Mouse (Mus musculus) left cerebral cortex, postnatal 25 days (tissue): ENCODE measurements around the gene Tle2. TPM values are rescaled to one million over a fixed set of nuclear protein-coding genes. Genes with fewer than 3 reads are reported as not detected.

Experiments used
- DNase-seq, 2 experiments: peaks; one replicate each; pipeline ENCODE4 v3.0.0; 2022; ENCODE audit warnings: low spot score in 2 of 2, mixed read lengths in 1 of 2
- intact Hi-C: fragments of 180-260 bp; cut with DNase I; formaldehyde crosslinking; loops from one replicate; pipeline ENCODE4 v1.15.1; 2025
- total RNA-seq, 2 experiments: library from RNA; stranded (reverse); gene quantifications; 2 replicates each; pipeline ENCODE4 v1.2.3; 2021

Gene Tle2
- total RNA-seq, 2 experiments from 2014 or later: 28.8 to 30.3 TPM

DNA sequence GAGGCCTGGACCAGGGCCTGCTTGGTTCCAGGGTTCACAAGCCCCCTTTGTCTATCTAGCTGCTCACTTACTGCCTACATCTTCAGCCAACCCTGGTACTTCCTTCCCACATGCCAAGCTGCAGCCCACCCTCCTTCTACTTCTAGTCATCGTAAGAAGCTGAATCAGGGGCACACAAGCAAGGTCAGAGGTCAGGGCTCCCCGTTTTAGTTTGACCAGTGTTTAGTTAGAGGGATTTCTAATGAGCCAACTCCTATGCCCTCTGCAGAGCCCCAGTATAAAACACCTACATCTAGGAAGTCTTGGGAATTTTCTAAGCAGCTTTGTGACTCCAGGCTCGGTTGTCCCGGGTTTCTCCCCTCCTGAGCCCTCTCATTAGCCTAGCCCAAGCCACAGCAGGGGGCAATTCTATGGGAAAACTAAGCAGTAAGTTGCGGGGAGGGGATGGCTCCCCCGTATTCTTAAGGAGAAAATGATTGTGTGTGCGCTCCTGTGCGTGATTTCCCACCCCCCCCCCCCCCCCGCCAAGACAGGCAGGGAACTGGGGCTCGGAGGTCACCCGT, 4.0 kb upstream of the Tle2 start:
- intact Hi-C loops: loop anchor here (2.0 kb wide), 1 partner anchor 26 kb away; no protein-coding TSS in a partner anchor

DNA sequence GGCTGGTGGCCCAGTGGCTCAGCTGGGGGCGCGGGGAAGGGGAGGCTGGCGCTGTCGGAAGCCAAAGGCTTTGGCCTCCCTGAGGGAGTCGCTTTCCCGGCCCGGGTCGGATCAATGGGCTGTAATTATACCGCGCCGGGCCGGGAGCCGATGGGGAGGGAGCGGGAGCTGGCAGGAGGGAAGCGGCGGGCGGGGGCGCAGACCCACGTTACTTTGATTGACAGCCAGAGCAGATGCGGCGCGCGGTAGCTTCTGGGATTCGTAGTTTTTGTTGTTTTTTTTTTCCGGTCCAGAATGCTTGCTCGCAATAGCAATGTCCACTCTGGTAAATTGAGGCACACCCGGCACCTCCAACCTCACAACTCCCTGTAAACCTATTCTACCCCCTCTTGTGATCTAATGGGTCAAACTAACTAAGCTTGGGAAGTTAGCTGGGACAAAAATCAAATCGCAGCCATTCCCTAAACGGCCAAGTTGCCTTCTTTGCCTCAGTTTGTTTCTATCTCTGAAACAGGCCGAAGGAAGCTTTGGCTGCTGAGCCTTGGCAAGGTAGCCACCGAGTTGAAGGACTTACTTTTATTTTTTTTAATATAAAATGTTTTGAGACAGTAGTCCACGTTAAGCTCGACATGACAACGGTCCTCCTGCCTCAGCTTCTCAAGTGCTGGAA, 3.4 kb upstream of the Tle2 start:
- intact Hi-C loops: loop anchor here (1.0 to 2.0 kb wide), 2 partner anchors 26 to 35 kb away; partner anchors contain the start of gene BC025920
- peak; percentile 95 to 97 for DNase-seq

More for the DNA sequence above, 4.0 kb upstream of the Tle2 start:
- DNase-seq: no peak

DNA sequence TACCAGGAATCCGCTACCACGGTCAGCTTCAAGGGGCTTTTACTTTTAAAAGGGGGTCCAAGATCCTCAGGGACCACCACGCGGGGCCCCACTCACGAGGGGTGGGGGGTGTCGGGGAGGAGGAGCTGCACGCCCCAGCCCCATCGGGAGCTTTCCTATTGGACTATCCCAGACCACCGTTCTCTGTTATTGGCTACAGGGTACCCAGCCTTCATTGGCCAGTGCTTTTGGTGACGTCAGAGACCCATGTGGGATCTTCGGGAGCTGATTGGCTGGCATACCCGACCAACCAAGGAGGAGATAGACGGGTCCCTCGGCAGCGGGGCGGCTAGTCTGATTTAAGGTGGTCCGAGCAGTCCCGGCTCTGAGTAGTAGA, 2.9 kb upstream of the Tle2 start:
- intact Hi-C loops: loop anchor here (1.0 to 2.0 kb wide), 2 partner anchors 25 to 35 kb away; partner anchors contain the start of gene BC025920
- DNase-seq: peak; percentile 99 to 100

DNA sequence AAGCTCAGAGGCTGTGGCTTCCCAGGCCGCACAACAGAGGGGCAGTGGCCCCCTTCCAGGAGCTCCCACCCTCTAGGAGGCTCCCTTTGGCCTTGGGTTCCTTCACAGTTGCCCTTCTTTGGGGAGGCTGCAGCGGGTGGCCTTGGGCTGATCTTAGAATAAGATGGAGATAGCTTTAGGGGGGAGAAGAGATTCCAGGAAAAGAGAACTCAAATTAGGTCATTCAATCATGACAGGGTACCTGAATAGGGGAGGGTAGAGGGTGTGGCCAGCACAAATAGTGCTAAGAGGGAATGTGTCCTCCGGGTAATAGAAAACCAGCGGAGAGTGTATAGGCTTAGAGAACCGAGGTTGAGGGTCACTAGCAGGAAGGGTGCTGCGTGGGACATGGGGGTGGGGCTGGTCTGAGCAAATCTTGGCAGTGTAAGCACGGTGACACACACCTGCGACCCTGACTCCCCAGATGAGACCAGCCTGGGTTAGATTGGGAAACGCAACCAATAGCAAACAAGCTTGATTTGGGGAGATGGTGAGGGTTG, 2.2 kb upstream of the Tle2 start:
- no peak for DNase-seq
- intact Hi-C loops: no loop called here

DNA sequence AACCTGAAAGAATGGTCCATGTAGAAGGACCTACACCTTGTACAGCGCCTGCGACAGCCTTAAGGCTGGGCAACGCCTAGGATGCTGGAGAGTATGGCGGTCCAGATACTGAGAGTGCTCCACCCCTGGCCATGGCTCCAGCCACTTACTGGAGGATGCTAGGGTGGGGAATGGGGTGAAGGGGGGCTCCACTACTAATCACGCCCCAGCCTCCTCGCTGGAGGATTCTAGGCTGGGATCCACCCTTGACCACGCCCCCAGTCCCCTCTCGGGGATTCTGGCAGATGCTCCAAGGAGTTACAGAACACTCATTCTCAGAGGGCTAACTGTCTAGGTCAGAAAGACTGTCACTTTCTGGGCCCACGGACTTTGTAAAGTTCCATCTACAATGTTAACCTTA, 1.4 kb upstream of the Tle2 start:
- no peak for DNase-seq
- intact Hi-C loops: no loop called here

DNA sequence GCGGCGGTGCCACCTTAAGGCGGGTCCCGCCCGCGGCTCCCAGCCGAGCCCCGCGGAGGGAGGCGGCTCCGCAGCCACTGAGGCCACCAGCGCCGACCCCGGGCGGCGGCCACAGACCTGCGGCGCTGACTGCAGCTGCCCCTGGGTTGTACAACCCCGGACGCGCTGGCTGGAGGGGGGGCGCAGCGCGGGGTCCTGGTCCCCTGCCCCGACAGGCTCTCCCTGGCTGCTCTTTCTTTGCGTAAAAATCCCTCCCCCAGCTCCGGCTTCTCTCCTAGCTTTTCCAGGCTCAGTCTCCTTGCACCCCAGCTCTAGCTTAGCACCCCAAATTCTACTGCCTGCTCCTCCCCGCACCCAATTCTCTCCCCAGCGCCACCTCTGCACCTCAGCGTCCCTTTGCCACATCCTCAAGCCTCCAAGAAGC, 859 bp downstream of the Tle2 start:
- intact Hi-C loops: no loop called here
- DNase-seq: peak in 1 of 2 experiments; percentile 38

DNA sequence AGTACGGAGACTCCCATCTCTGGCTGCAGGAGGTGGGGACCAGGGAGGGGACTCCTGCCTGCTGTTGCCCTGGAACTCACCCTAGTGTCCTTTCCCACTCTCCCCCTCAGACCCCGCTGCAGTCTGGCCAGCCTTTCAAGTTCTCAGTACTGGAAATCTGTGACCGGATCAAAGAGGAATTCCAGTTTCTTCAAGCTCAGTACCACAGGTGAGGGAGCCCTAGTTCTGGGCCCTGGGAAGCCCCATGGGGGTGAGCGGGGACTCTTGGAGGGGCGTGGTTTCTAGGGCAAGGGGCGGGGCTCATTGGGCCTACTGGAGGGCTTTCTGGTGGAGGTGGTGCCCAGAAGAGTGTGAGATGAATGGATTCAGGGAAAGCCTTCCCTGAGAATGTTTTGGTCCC, 1.3 kb downstream of the Tle2 start:
- intact Hi-C loops: no loop called here
- no peak for DNase-seq

DNA sequence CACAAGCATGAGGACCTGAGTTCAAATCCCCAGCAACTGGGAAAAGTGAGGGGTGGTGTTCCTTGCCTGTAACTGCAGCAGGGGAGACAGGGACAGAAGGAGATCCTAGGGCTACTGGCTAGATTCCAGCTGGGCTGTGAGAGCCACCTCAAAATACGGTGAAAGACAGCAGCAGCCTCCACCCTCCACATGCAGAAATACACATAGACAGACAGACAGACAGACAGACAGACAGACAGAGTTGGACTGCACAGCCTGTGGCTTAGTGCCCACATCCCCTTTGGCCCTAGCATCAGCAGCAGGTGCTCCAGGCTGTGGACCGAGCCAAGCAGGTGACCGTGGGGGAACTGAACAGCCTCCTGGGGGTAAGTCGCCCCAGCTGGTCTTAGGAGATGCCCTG, 5.6 kb downstream of the Tle2 start:
- DNase-seq: no peak
- intact Hi-C loops: no loop called here

DNA sequence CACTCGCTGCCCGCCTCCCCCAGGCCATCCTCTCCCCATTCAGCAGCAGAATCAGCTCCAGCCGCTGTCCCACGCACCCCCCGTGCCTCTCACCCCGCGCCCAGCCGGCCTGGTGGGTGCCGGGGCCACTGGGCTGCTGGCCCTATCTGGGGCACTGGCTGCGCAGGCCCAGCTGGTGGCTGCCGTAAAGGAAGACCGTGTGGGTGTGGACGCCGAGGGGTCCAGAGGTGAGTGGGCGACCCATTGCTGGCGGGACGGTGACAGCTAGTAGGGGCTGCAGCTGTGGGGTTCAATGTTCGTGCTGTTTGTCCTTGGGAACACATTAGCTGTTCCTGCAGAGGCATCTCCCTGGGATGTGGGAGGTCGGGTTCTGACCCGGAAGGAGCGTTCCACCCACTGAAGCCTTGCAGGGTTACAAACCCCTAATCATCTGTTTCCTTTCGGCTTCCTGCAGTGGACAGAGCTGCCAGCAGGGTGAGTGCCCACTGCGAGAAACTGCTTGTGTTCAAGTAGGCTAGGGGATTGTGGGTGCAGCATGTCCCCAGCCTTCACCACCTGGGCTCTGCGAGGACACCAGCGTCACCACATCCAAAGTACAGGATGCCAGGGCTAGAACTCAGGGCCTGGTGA, 6.2 kb downstream of the Tle2 start:
- no peak for DNase-seq
- intact Hi-C loops: no loop called here

DNA sequence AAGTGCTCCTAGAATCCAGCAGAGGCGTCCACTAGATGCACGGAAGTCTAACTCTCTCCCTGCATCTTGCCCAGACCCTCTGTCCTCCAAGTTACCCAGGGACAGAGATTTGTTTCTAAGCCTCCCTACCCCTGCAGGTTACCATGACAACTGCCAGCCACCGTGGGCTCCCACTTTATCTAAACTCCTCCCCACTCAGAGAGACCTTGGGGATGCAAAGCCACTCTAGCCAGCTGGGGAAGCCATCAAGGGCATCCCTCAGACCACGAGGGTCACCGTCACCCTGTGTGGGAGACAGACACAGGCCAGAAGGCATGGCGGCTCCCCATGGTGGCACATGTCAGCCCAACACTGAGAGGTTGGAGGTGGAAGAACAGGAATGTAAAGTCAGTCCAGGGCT, 9.0 kb downstream of the Tle2 start:
- intact Hi-C loops: no loop called here
- DNase-seq: no peak

DNA sequence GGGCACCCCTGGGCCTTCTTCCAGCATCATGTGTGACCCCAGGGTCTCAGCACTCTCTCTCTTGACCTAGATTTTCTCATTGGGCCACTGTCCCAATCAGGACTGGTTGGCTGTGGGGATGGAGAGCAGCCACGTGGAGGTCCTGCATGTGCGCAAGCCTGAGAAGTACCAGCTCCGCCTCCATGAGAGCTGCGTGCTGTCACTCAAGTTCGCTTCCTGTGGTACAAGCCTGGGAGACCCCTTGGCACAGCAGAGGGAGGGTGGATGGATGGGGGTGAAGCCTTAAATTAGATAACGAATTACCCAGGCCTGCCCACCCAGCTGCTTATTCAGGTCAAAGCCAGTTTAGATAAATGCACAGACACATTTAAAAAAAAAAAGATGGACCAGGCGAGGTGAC, 14.4 kb downstream of the Tle2 start:
- no peak for DNase-seq
- intact Hi-C loops: no loop called here

DNA sequence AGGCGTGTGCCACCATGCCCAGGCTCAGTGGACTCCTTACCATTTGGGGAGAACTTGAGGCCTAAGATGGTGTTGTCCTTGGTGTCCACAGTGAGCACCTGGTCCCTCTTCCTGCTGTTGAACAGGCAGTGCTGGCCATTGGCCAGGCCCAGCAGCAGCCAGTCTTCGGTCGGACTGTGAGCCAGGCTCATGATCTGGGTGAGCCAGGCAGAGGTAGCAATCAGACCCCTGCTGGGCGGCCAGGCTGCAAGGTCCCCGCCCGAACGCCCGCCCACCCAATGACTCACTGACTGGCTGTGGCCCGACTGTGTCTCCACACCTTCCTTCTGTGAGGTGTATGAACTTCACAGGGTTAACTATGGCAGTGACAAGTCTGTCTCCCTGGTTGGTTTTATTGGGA, 17.5 kb downstream of the Tle2 start:
- no peak for DNase-seq
- intact Hi-C loops: no loop called here

DNA sequence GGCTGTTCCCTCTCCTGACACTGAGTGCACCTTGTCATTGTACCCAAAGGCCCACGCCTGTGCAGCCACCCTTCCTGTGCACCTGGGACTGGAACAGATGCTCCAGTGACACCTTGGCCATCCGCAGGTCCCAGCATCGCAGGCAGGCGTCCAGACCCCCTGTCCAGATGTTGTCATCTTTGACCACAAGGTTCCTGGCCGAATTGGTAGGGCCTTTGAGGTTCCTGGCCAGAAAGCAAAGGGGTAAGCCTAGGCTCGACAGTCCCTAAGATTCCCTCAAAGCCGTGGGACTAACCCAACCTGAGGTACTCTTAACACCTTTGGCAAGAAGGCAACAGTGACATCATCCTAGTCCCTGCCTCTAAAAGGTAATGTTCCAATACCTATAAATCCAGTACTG, 18.3 kb downstream of the Tle2 start:
- intact Hi-C loops: no loop called here
- no peak for DNase-seq

DNA sequence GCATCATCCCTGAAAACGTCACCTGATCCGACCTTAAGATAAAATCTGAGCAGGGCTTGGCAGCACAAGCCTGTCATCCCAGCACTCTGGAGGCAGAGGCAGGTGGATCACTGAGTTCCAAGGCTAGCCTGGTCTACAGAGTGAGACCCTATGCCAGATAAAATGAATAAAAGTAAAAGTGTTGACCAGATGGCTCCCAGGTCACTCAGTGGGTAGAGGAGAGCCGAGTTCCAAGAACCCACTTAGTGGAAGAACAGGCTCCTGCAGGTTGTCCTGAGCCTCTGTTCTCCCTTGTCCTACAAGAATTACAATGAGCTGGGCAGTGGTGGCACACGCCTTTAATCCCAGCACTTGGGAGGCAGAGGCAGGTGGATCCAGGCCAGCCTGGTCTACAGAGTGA, 18.9 kb downstream of the Tle2 start:
- DNase-seq: no peak
- intact Hi-C loops: no loop called here

DNA sequence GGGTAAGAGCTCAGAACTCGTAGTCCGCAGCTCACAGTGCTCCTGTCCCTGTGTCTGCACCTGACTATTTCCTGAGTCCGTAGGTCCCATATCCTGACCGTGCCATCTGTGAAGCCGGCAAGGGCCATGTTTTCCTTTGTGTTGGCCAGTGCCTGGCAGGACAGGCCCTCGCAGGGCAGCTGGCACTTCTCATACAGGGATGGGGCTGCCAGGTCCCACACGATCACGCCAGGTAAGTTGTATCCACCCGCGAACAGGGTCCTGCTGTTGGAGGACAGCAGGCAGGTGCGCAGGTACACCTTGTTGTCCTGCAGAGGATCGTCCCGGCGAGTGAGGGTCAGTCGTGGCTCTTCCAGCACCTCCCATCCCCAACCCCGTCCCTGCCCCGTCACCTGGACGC, 19.6 kb downstream of the Tle2 start:
- no peak for DNase-seq
- intact Hi-C loops: no loop called here

DNA sequence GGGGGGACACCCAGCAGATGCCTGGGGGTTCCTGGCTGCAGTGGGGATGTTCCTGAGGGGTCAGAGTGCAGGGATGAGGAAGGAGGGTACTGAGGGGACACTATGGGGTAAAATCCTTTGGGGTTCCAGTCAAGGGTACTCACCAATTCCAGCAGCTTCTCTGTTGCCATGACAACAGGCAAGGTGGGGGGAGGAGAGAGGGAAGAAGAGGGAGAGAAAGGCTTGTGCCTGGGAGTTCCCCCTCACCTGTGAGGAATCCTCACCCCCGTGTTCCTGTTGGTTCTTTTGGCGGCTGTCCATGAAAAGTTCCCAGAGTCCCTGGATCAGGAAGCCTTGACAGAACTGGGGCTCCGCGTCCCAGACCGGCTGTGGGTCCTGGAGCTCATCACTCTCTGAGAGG, 21.2 kb downstream of the Tle2 start:
- no peak for DNase-seq
- intact Hi-C loops: no loop called here

DNA sequence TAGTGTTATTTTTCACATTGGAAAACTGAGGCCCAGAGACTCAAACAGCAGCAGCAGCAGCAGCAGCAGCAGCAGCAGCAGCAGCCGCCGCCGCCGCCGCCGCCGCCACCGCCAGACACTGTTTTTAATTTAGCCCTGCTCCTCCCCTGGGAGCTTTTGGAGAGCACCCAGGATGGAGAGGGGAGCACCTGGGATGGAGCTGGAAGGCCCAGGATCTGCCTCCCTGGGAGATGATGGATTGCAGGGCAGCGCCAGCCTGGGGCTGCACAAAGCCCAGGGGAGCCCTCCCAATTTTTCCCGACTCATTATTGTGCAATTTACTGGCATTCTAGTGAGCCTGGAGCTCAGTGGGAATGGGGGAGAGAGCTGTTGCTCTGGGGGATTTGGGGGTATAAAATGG, 22.2 kb downstream of the Tle2 start:
- intact Hi-C loops: loop anchor here (2.0 kb wide), 1 partner anchor 26 kb away; no protein-coding TSS in a partner anchor
- DNase-seq: peak in 1 of 2 experiments; percentile 57

DNA sequence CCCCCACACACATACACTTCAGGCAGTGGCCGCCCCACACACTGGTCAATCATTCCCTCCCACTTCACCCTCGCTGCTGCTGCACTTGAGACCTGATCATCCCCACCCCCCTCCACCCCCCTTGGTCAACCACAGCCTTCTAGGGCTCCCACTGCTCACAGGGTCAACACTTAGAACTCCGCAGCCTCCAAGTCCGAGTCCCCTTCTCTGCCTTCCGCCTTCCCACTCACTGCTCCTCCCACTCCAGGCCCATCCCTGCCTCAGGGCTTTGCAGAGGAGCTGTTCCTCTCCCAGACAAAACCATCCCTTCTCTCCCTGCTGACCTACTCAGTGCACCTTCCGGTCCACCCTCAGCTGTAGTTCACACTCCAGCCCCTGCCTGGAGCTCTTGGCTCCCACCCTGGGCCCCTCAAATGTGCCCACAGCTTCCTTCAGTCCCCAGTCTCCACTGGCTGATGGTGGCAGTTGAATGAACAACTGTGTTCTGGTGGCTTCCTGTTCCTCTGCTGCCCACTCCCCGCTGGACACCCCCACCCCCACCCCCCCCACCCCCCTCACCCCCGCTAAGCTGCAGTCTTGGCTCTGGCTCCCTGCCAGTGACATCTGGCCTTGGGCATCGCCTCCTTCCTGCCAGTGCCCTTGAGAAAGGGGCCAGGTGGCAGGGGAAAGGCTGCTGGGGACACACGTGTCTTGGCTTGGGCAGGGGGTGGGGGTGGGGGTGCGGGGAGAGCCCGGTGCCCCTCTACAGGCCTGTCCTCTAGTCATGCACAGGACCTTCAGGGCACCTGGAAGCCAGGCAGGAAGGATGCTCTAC, 23.0 kb downstream of the Tle2 start:
- intact Hi-C loops: loop anchor here (2.0 kb wide), 1 partner anchor 27 kb away; no protein-coding TSS in a partner anchor
- DNase-seq: peak in 1 of 2 experiments; percentile 56

DNA sequence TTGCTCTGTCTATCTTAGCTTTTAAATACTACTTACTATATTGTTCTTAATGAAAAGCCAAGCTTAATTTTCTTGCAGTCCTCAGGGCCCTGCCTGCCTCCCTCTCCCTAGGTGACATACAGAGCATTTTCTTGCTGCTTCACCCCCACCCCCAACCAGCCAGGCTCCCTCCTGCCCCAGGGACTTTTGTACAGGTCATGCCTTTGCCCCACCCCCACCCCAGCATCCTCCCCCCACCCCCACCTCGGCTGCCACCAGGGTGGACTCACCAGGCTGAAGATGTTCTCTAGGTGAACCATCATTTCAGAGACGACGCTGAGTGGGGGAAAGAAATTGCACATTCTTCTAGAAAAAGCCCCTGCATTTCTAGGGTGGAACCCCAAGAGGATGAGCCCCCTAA, 24.0 kb downstream of the Tle2 start:
- intact Hi-C loops: no loop called here
- no peak for DNase-seq

DNA sequence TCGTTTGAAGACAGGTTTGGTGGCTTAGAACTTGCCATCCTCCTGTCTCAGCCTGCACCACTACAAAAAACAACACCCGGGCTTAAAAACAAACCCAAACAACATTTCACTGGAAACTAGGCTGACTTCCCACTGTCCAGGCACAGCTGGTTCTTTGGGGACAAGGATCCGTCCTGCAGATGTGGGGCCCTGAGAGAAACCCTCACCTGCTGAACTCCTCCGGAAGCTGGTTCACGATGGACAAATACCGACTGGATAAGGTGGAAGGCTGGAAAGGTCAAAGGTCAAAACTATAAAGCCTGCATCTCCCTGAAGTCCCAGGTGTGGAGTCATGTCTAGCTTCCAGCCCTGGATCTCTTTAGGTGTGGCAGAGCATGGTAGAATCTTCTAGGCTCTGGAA, 24.5 kb downstream of the Tle2 start:
- DNase-seq: no peak
- intact Hi-C loops: no loop called here
